ENCODE assay signal across 9 mouse cellular contexts in genomic region chr9:62346388-62346679, GRCm38 (mm10). TPM values are rescaled to one million over a fixed set of nuclear protein-coding genes. Genes with fewer than 3 reads are reported as not detected.
DNase-seq lines count a peak whose midpoint lies in the region; ATAC-seq and TF ChIP-seq lines count a peak whose summit lies in the region.
"Had no signal": no experiment of that assay in that cellular context is flagged by ENCODE, and none has a peak within 500 bp of the region (broad histone marks: within the 10 kb centered on the region; RNA-seq: fewer than 3 reads in every experiment).

No protein-coding gene starts in this region.

- peaks cover 59% of the 10 kb centered on the region for H3K4me1 ChIP-seq in embryonic facial prominence, embryonic 12.5 days
- H3K4me1 ChIP-seq in heart, postnatal 0 days (ENCODE audit: control insufficient read depth, insufficient read depth), result peaks cover 56% of the 10 kb centered on the region
- peaks cover 62% of the 10 kb centered on the region for H3K4me1 ChIP-seq in midbrain, embryonic 13.5 days (replicated peaks)

- no peak for TF ChIP-seq CTCF in heart, postnatal 0 days (IDR thresholded peaks at IDR 0.05; ENCODE audit: low read depth)

- peak overlapping the region; percentile 68; the same call in 1 of the 2 replicates for H3K4me2 ChIP-seq in embryonic facial prominence, embryonic 12.5 days (replicated peaks)
- peak overlapping the region; percentile 91 for H3K4me2 ChIP-seq in heart, postnatal 0 days (ENCODE audit: low read depth, low read length)
- peak overlapping the region; percentile 82 for H3K4me2 ChIP-seq in midbrain, embryonic 13.5 days (replicated peaks)

- no peaks in the 10 kb centered on the region for H3K36me3 ChIP-seq in embryonic facial prominence, embryonic 12.5 days
- H3K36me3 ChIP-seq in heart, postnatal 0 days (replicated peaks; ENCODE audit: control insufficient read depth, insufficient read depth, low read length), result no peaks in the 10 kb centered on the region
- no peaks in the 10 kb centered on the region for H3K36me3 ChIP-seq in midbrain, embryonic 13.5 days

- TF ChIP-seq EP300 in heart, postnatal 0 days (IDR thresholded peaks at IDR 0.05; ENCODE audit: low read depth), result no peak

- H3K4me3 ChIP-seq in embryonic facial prominence, embryonic 12.5 days, result no peak overlapping the region
- H3K4me3 ChIP-seq in heart, postnatal 0 days (ENCODE audit: low read depth, low read length), result 0 out of 2 replicates have a peak overlapping the region, but pooled peaks have one; percentile 7
- no peak overlapping the region for H3K4me3 ChIP-seq in midbrain, embryonic 13.5 days (replicated peaks)

- no peaks in the 10 kb centered on the region for H3K9me3 ChIP-seq in embryonic facial prominence, embryonic 12.5 days
- no peaks in the 10 kb centered on the region for H3K9me3 ChIP-seq in heart, postnatal 0 days (replicated peaks; ENCODE audit: control insufficient read depth, low read length)
- no peaks in the 10 kb centered on the region for H3K9me3 ChIP-seq in midbrain, embryonic 13.5 days

- H3K27ac ChIP-seq in embryonic facial prominence, embryonic 12.5 days, result no peak overlapping the region
- peak overlapping the region; percentile 100 for H3K27ac ChIP-seq in heart, postnatal 0 days (ENCODE audit: low read depth)
- no peak overlapping the region for H3K27ac ChIP-seq in midbrain, embryonic 13.5 days

- ATAC-seq in embryonic facial prominence, embryonic 12.5 days (ENCODE audit: insufficient number of reproducible peaks, insufficient read depth, low FRiP score, low TSS enrichment), result no peak
- no peak for ATAC-seq in heart, postnatal 0 days (ENCODE audit: insufficient read depth, low read depth)
- no peak for ATAC-seq in midbrain, embryonic 13.5 days

- 72% methylated on average over 6 of the region's 6 CpGs for WGBS in embryonic facial prominence, embryonic 12.5 days
- WGBS in heart, postnatal 0 days, result 70% methylated on average over 6 of the region's 6 CpGs
- 72% methylated on average over 6 of the region's 6 CpGs for WGBS in midbrain, embryonic 13.5 days

- no peaks in the 10 kb centered on the region for H3K27me3 ChIP-seq in embryonic facial prominence, embryonic 12.5 days
- no peaks in the 10 kb centered on the region for H3K27me3 ChIP-seq in heart, postnatal 0 days (ENCODE audit: control insufficient read depth, insufficient read depth, low read length)
- no peaks in the 10 kb centered on the region for H3K27me3 ChIP-seq in midbrain, embryonic 13.5 days

- DNase-seq in kidney, adult 18-20 months, result peak; percentile 38
- no peak for DNase-seq in kidney, postnatal 14 days
- DNase-seq in heart, postnatal 0 days (ENCODE audit: low spot score), result no peak
- DNase-seq in spleen, postnatal 36 days (ENCODE audit: low spot score in 2 of 2), result no peak
- no peak for DNase-seq in thymus, postnatal 14 days
- DNase-seq in ovary, postnatal 10 days (ENCODE audit: low spot score), result no peak
- DNase-seq: cerebellum, adult 11-12 months had no signal

- H3K9ac ChIP-seq in embryonic facial prominence, embryonic 12.5 days, result no peak overlapping the region
- peak overlapping the region; percentile 32 for H3K9ac ChIP-seq in heart, postnatal 0 days (replicated peaks; ENCODE audit: low read depth, low read length)
- no peak overlapping the region for H3K9ac ChIP-seq in midbrain, embryonic 13.5 days (replicated peaks)

RNA-seq across cellular contexts. Expression of gene Anp32a, which starts 5.2 kb away (rescaled TPM):
- polyA plus RNA-seq in embryonic facial prominence, embryonic 12.5 days (2016; fragmentation: Nextera tagmentation; extraction: Ambion mirVana), result 208 and 235 TPM in 2 replicates
- total RNA-seq in heart, postnatal 0 days (2014; rRNA removed; ENCODE audit: low replicate concordance), result 20.8 and 28.8 TPM in 2 replicates
- polyA plus RNA-seq in heart, postnatal 0 days (2015; fragmentation: Nextera tagmentation; extraction: Ambion mirVana), result 127 and 132 TPM in 2 replicates
- polyA plus RNA-seq in midbrain, embryonic 13.5 days (2015; fragmentation: Nextera tagmentation; extraction: Ambion mirVana), result 149 and 175 TPM in 2 replicates
